Mouse (Mus musculus): ENCODE data around the gene Wdr24. TPM values are rescaled to one million over a fixed set of nuclear protein-coding genes. Genes with fewer than 3 reads are reported as not detected.
"Not testable (repeated sequence)": the region's sequence is repeated elsewhere in the genome, so short reads cannot be mapped to it uniquely, and the experiment has no call there.

Gene Wdr24
- polyA plus RNA-seq, 1 experiment from 2014 or later, result 24.7 TPM

GRCm38 (mm10) chr17:25867509-25867835 lies 44.0 kb downstream of the Wdr24 start:
- Histone ChIP-seq H3K4me3 (replicated peaks; ENCODE audit: low read length) (peak overlapping the region; percentile 86), H3K4me2 (ENCODE audit: low read depth, low read length) (peak overlapping the region; percentile 92), H3K4me1 (ENCODE audit: control insufficient read depth, insufficient read depth, low read length) (peaks cover 8% of the 10 kb centered on the region; the same call in 1 of the 2 replicates), H3K36me3 (ENCODE audit: control insufficient read depth, insufficient read depth, low read length) (0 out of 2 replicates have a peak, but pooled peaks cover 3% of the 10 kb centered on the region), H3K9ac (ENCODE audit: low read length) (peak overlapping the region; percentile 79), H3K27ac (ENCODE audit: low read length) (peak overlapping the region; percentile 80), H3K9me3 (replicated peaks; ENCODE audit: control insufficient read depth, low read length) (no peaks in the 10 kb centered on the region), H3K27me3 (ENCODE audit: control insufficient read depth, insufficient read depth, low read length) (no peaks in the 10 kb centered on the region)
- ATAC-seq (ENCODE audit: insufficient read depth, low FRiP score), result no peak
- WGBS, result 17% methylated on average over 7 of the region's 7 CpGs

GRCm38 (mm10) chr17:25867836-25868600 lies 44.6 kb downstream of the Wdr24 start:
- WGBS, result under 1% methylated on average over 42 of the region's 42 CpGs
- peak overlapping the region; percentile 79 for H3K9ac ChIP-seq (ENCODE audit: low read length)
- H3K36me3 ChIP-seq (ENCODE audit: control insufficient read depth, insufficient read depth, low read length), result 0 out of 2 replicates have a peak, but pooled peaks cover 3% of the 10 kb centered on the region
- peak overlapping the region; percentile 80 for H3K27ac ChIP-seq (ENCODE audit: low read length)
- peak overlapping the region; percentile 92 for H3K4me2 ChIP-seq (ENCODE audit: low read depth, low read length)
- H3K4me3 ChIP-seq (replicated peaks; ENCODE audit: low read length), result peak overlapping the region; percentile 86
- peak; percentile 28; the same call in 1 of the 2 replicates for ATAC-seq (ENCODE audit: insufficient read depth, low FRiP score)
- H3K9me3 ChIP-seq (replicated peaks; ENCODE audit: control insufficient read depth, low read length), result no peaks in the 10 kb centered on the region
- H3K4me1 ChIP-seq (ENCODE audit: control insufficient read depth, insufficient read depth, low read length), result peaks cover 8% of the 10 kb centered on the region; the same call in 1 of the 2 replicates
- H3K27me3 ChIP-seq (ENCODE audit: control insufficient read depth, insufficient read depth, low read length), result no peaks in the 10 kb centered on the region

GRCm38 (mm10) chr17:25868601-25869191 lies 45.3 kb downstream of the Wdr24 start, which contains the start of gene Mcrip2:
Gene Mcrip2, minus strand, starts transcription at chr17:25868764.
- WGBS, result under 1% methylated on average over 24 of the region's 24 CpGs
- Histone ChIP-seq H3K4me2 (ENCODE audit: low read depth, low read length) (peak within 1 kb of the TSS; percentile 92), H3K9ac (ENCODE audit: low read length) (peak within 1 kb of the TSS; percentile 79), H3K9me3 (replicated peaks; ENCODE audit: control insufficient read depth, low read length) (no peaks in the 10 kb centered on the region), H3K36me3 (ENCODE audit: control insufficient read depth, insufficient read depth, low read length) (no peaks in the 10 kb centered on the region), H3K4me3 (replicated peaks; ENCODE audit: low read length) (peak within 1 kb of the TSS; percentile 86), H3K4me1 (ENCODE audit: control insufficient read depth, insufficient read depth, low read length) (peaks cover 8% of the 10 kb centered on the region; the same call in 1 of the 2 replicates), H3K27me3 (ENCODE audit: control insufficient read depth, insufficient read depth, low read length) (no peaks in the 10 kb centered on the region), H3K27ac (ENCODE audit: low read length) (peak within 1 kb of the TSS; percentile 80)
- peak; percentile 81 for ATAC-seq (ENCODE audit: insufficient read depth, low FRiP score)

DNA sequence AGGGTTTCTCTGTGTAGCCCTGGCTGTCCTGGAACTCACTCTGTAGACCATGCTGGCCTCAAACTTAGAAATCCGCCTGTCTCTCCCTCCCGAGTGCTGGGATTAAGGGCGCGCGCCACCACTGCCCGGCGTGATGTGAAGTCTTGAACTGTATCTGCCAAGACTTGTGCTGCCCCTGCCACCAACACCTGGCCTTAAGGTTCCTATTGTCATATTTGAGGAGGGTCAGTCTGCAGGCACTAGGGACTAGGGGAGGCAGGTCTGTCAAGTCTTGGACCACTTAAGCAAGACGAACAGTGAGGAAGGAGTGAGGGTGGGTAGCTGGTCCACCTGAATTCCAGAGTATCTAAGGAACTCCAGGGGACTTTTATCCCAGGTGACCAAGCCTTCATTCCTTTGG lies 46.1 kb downstream of the Wdr24 start:
- WGBS, result 83% methylated on average over 8 of the region's 8 CpGs

GRCm38 (mm10) chr17:25869954-25870353 lies 46.5 kb downstream of the Wdr24 start:
- no peaks in the 10 kb centered on the region for H3K9me3 ChIP-seq (replicated peaks; ENCODE audit: control insufficient read depth, low read length)
- 88% methylated on average over 2 of the region's 2 CpGs for WGBS
- no peak for ATAC-seq (ENCODE audit: insufficient read depth, low FRiP score)
- H3K4me3 ChIP-seq (replicated peaks; ENCODE audit: low read length), result no peak overlapping the region
- no peak overlapping the region for H3K4me2 ChIP-seq (ENCODE audit: low read depth, low read length)
- no peak overlapping the region for H3K27ac ChIP-seq (ENCODE audit: low read length)
- peaks cover 15% of the 10 kb centered on the region for H3K4me1 ChIP-seq (ENCODE audit: control insufficient read depth, insufficient read depth, low read length)
- H3K36me3 ChIP-seq (ENCODE audit: control insufficient read depth, insufficient read depth, low read length), result no peaks in the 10 kb centered on the region
- H3K9ac ChIP-seq (ENCODE audit: low read length), result no peak overlapping the region
- H3K27me3 ChIP-seq (ENCODE audit: control insufficient read depth, insufficient read depth, low read length), result no peaks in the 10 kb centered on the region

More for the DNA sequence above, 46.1 kb downstream of the Wdr24 start:
- Histone ChIP-seq H3K9ac (ENCODE audit: low read length) (no peak overlapping the region), H3K4me2 (ENCODE audit: low read depth, low read length) (no peak overlapping the region), H3K9me3 (replicated peaks; ENCODE audit: control insufficient read depth, low read length) (no peaks in the 10 kb centered on the region), H3K27ac (ENCODE audit: low read length) (no peak overlapping the region), H3K27me3 (ENCODE audit: control insufficient read depth, insufficient read depth, low read length) (no peaks in the 10 kb centered on the region), H3K36me3 (ENCODE audit: control insufficient read depth, insufficient read depth, low read length) (no peaks in the 10 kb centered on the region), H3K4me1 (ENCODE audit: control insufficient read depth, insufficient read depth, low read length) (peaks cover 14% of the 10 kb centered on the region), H3K4me3 (replicated peaks; ENCODE audit: low read length) (no peak overlapping the region)
- ATAC-seq (ENCODE audit: insufficient read depth, low FRiP score), result no peak

- not testable (repeated sequence) for H3K4me3 ChIP-seq (replicated peaks; ENCODE audit: low read length)
Measured at GRCm38 (mm10) chr17:25871566-25871965, 48.1 kb downstream of the Wdr24 start.

DNA sequence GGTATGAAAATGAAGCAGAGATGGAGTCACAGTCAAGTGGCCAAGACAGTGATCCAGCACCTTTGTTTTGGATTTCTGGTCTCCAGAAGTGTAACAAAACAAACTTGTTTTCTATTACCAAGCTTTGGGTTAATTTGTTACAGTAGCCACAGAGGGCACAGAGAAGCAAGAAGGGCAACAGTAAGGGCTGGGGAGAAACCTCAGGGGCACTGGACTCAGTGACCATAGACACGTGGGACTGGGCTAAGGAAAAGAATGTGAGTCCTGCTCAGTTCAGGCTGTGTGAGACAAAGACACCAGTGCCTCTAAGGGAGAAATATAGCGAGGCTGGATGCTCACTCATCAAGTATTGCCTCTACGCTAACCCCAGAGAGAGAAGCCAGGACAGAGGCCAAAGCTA lies 49.2 kb downstream of the Wdr24 start:
- no peaks in the 10 kb centered on the region for H3K27me3 ChIP-seq (ENCODE audit: control insufficient read depth, insufficient read depth, low read length)
- no peak overlapping the region for H3K27ac ChIP-seq (ENCODE audit: low read length)
- no peak overlapping the region for H3K4me2 ChIP-seq (ENCODE audit: low read depth, low read length)
- H3K9ac ChIP-seq (ENCODE audit: low read length), result no peak overlapping the region
- no peak for ATAC-seq (ENCODE audit: insufficient read depth, low FRiP score)
- 78% methylated on average over 3 of the region's 3 CpGs for WGBS
- H3K36me3 ChIP-seq (ENCODE audit: control insufficient read depth, insufficient read depth, low read length), result peaks cover under 1% of the 10 kb centered on the region; the same call in 1 of the 2 replicates
- H3K4me3 ChIP-seq (replicated peaks; ENCODE audit: low read length), result no peak overlapping the region
- no peaks in the 10 kb centered on the region for H3K9me3 ChIP-seq (replicated peaks; ENCODE audit: control insufficient read depth, low read length)
- H3K4me1 ChIP-seq (ENCODE audit: control insufficient read depth, insufficient read depth, low read length), result peaks cover 21% of the 10 kb centered on the region

More at GRCm38 (mm10) chr17:25871566-25871965, 48.1 kb downstream of the Wdr24 start:
- H3K27me3 ChIP-seq (ENCODE audit: control insufficient read depth, insufficient read depth, low read length); H3K27ac ChIP-seq (ENCODE audit: low read length); ATAC-seq (ENCODE audit: insufficient read depth, low FRiP score); H3K4me2 ChIP-seq (ENCODE audit: low read depth, low read length); H3K9ac ChIP-seq (ENCODE audit: low read length); H3K36me3 ChIP-seq (ENCODE audit: control insufficient read depth, insufficient read depth, low read length); H3K9me3 ChIP-seq (replicated peaks; ENCODE audit: control insufficient read depth, low read length): not testable (repeated sequence)
- H3K4me1 ChIP-seq (ENCODE audit: control insufficient read depth, insufficient read depth, low read length), result peaks cover 23% of the 10 kb centered on the region

- Histone ChIP-seq H3K9me3 (replicated peaks; ENCODE audit: control insufficient read depth, low read length) (no peaks in the 10 kb centered on the region), H3K27ac (ENCODE audit: low read length) (no peak overlapping the region), H3K27me3 (ENCODE audit: control insufficient read depth, insufficient read depth, low read length) (no peaks in the 10 kb centered on the region), H3K4me1 (ENCODE audit: control insufficient read depth, insufficient read depth, low read length) (peaks cover 16% of the 10 kb centered on the region), H3K36me3 (ENCODE audit: control insufficient read depth, insufficient read depth, low read length) (peaks cover 7% of the 10 kb centered on the region; the same call in 1 of the 2 replicates), H3K4me2 (ENCODE audit: low read depth, low read length) (peak overlapping the region; percentile 90; the same call in 1 of the 2 replicates), H3K4me3 (replicated peaks; ENCODE audit: low read length) (peak overlapping the region; percentile 93; the same call in 1 of the 2 replicates), H3K9ac (ENCODE audit: low read length) (peak overlapping the region; percentile 85)
- ATAC-seq (ENCODE audit: insufficient read depth, low FRiP score), result no peak
- WGBS, result 73% methylated on average over 11 of the region's 11 CpGs
Measured at GRCm38 (mm10) chr17:25873405-25874147, 50.1 kb downstream of the Wdr24 start.

Data from stomach, embryonic 16.5 days (tissue).